Mouse (Mus musculus): ENCODE data around the gene Irgq. TPM values are rescaled to one million over a fixed set of nuclear protein-coding genes. Genes with fewer than 3 reads are reported as not detected.

Irgq gene
- 5.3 and 6.0 TPM in 2 replicates for polyA plus RNA-seq (2015; fragmentation: Nextera tagmentation; extraction: Ambion mirVana)

DNA sequence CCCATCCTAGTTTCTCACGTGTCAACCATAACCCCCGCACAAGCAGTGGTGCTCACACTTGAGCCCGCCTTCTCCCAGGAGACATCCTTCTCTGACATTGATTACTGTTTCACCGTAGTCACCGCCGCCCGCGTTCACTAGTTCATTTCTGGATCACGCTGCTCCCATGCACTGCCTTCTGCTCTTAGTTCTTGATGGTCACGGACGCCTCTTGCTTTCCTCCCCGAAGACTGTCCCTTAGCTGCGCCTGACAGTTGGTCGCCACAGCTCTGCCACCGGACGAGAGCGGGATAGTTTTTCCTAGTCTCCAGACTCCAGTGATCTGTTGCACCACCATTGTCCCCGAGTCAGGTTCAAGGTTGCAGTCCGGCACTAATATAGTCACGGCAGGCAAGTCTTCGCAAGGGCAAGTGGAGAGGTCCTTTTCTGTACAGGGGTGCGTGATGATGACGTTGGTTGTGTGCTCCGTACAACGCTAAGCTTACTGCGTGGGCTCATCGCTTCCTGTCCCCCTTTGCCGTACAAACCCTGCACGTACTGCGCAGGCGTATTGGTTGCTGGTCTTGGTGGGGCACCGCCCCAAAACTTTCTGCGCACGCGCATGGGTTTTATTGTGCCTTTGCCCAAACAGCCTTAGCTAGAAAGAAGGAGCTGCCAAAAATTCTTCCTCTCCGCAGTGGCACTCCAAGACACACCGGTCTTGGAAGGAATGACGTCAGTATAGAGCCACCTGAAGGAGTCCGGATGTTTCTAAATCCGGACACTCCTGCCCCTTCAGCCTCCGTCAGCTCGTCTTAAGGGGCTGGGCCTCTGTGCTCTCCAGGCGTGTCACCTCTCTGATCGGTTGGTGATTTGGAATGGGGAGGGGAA, at the start of gene Irgq:
Gene Irgq (plus strand): TSS at position 628 of the 870 bp plus-strand sequence.

DNA sequence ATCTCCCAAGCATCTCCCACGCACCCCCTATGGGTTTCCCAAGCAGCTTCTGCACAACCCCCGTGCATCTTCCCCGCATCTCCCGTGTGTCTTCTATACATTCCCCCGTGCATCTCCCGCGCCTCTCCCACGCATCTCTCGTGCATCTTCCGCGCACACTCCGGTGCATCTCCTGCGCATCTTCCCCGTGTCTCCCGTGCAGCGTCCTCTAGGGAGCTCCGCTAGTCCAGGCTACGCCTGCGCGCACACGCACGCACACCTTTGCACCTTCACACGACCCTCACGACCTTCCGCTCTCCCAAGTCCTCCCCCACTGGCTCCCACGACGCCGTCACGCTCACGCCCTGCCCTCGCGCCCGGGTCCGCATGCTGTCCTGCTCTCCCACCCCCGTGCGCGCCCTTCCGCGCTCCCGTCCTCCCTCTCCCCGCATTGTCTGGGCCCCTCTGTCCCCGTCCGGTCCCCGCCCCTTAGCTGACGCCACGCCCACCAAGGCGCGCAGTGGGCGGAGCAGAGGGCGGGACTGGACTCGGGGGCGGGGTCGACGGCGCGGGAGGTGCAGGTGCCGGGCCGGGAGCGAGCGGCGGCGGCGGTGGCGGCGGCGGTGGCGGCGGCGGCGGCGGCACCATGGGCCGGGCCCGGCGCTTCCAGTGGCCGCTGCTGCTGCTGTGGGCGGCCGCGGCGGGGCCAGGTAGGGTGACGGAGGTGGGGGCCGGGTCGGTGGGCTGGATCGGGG, 48.8 kb upstream of the Irgq start, which contains the start of gene Cadm4:
Gene Cadm4 (plus strand): TSS at position 550 of the 734 bp plus-strand sequence.

DNA sequence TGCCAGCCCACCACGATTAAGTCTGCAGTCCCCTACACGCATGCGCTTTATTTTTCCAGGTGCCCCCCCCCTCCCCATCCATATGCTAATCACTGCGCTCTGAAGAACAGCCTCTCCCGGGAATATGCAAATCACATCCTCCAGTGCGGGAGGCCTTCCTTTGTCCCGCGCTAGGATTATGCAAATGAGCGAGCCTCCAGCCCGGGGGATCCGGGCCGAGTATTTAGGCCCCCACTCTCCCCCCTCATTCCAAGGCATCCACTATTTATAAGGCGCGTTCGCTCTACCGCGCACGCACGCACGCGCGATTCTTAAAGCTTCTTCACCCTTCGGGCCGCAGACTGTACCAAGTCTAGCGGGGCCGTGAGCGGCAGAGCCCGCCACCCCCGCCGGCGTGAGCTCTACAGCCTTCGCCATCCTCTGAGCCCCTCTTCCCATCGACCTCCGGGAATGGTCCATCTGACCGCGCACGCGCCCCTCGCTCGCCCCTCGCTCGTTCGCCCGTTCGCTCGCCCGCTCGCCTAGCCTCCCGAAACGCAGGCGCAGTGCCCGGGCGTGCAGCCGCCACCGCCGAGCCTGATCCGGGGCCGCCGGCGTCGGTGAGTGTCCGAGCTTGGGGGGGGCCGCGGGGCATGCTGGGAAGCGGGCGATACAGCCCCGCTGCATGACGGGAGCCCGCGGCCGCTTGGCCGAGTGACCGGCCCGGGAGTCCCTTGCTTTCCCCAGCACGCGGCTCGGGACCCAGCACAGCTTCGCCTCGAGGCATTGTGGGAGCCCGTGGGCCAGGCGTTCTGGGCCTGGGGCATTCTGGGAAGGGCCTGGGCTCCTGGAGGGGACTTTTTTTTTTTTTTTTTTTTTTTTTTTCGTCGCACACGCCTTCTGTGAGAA, 23.4 kb upstream of the Irgq start, which contains the start of gene Zfp428:
Gene Zfp428 (plus strand): TSS at position 169 of the 888 bp plus-strand sequence.

DNA sequence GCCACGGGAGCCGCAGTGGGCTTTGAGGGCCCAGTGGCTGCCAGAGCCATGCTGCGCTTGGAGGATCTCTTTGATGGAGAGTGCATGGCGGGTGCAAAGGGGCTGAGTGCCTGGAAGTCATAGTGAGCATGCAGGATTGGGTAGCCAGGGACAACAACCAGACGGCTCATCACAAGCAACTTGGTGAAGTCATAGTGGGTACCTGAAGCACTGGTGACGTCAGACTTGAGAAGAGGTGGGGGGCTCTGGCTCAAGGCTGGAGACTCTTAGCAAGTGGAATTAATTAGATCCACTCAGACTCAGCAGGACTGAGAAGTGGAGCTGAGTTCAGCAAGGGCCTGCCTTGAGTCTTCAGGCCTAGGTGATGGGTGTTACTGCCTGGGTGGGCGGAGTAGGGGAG, 18.1 kb upstream of the Irgq start, which contains the start of gene AC161166.1:
Gene AC161166.1 (minus strand): TSS at position 101 of the 400 bp plus-strand sequence.

DNA sequence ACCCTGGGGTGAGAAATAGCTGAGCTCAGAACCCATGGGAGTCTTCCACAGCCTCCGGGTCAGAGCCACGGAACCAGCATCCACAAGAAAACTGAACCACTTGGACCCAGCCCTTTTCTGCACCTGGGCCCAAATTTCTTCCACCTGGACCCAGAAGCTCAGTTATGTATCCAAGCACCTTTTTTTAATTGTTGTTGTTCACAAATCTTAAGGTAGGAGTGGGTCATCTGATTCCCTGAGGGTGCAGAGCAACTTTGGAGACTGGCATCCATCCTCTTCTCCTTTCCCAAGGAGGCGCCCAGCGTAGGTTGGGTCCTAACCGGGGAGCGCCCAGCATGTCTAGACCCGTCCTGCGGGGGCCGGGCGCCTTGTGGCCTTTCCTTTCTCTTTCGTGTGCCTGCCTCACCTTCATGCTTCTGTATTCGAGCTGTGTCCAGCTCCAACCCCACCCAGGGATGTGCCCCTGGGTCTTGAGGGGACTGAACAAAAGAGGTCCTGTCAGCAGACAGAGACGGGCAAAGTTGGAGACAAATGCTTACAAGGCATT, 15.7 kb downstream of the Irgq start, which contains the start of the genes Pinlyp and Xrcc1:
Gene Pinlyp (minus strand): TSS at position 51 of the 547 bp plus-strand sequence.
Gene Xrcc1 (plus strand): TSS at position 222 of the 547 bp plus-strand sequence.

DNA sequence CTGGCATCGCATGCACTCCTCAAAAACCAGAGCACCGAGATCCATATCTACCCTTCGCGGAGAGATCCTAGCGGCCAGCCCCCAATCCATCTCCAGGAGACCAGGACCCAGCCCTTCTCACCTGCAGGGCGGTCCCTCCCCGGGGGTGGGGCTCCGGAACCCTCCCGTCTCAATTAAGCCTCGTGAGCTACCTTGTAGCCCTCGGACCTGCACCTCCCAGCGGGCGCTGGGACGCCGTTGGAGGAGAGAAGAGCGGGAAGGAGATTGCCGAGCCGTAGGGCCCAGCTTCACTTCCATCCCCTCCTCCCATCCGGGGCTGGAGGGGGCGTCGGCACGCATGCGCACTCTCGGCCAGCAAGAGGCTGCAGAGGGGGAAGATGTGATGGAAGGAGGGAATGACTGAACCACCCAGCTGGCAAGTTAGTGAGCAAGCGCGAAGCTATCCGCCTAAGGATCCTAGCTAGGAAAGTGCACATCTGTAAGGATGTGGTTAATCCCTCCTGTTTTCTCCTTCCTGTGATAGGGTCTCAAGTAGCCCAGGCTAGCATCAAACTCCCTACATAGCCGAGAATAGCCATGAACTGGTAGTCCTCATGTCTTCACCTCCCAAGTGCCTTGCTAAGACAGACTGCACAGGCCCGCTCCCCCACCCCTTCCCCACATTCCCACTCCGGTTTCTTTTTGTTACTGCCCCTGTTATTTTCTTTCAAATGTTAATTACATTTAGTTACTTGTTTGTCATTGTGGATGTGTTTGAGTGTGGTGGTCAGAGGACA, 57.0 kb downstream of the Irgq start, which contains the start of the genes Ethe1 and Zfp575:
Gene Ethe1 (plus strand): TSS at position 214 of the 776 bp plus-strand sequence.
Gene Zfp575 (minus strand): TSS at position 312 of the 776 bp plus-strand sequence.

Other genes with a start within 250 kb of the Irgq start
- gene Zfp61, start 229.5 kb upstream of the Irgq start, polyA plus RNA-seq (2015; fragmentation: Nextera tagmentation; extraction: Ambion mirVana) = 9.6 and 11.4 TPM in 2 replicates
- gene Zfp94, start 214.0 kb upstream of the Irgq start, polyA plus RNA-seq (2015; fragmentation: Nextera tagmentation; extraction: Ambion mirVana) = 4.2 and 5.6 TPM in 2 replicates
- gene Tescl, start 196.8 kb upstream of the Irgq start, polyA plus RNA-seq (2015; fragmentation: Nextera tagmentation; extraction: Ambion mirVana) = not detected in 2 replicates
- 5.3 TPM in 1 of 2 replicates, not detected in the other for gene Lypd5, start 181.5 kb upstream of the Irgq start, polyA plus RNA-seq (2015; fragmentation: Nextera tagmentation; extraction: Ambion mirVana)
- gene Kcnn4, start 160.4 kb upstream of the Irgq start, polyA plus RNA-seq (2015; fragmentation: Nextera tagmentation; extraction: Ambion mirVana) = 0.51 and 0.79 TPM in 2 replicates
- gene Smg9, start 131.1 kb upstream of the Irgq start, polyA plus RNA-seq (2015; fragmentation: Nextera tagmentation; extraction: Ambion mirVana) = 12.9 and 13.7 TPM in 2 replicates
- gene Irgc1, start 78.4 kb upstream of the Irgq start, polyA plus RNA-seq (2015; fragmentation: Nextera tagmentation; extraction: Ambion mirVana) = 0.42 and 0.62 TPM in 2 replicates
- gene Plaur, start 68.2 kb upstream of the Irgq start, polyA plus RNA-seq (2015; fragmentation: Nextera tagmentation; extraction: Ambion mirVana) = 3.4 and 4.1 TPM in 2 replicates
- 3.8 and 6.0 TPM in 2 replicates for gene Cadm4, start 48.7 kb upstream of the Irgq start, polyA plus RNA-seq (2015; fragmentation: Nextera tagmentation; extraction: Ambion mirVana)
- gene Zfp428, start 23.7 kb upstream of the Irgq start, polyA plus RNA-seq (2015; fragmentation: Nextera tagmentation; extraction: Ambion mirVana) = 23.6 and 25.5 TPM in 2 replicates
- gene AC161166.1, start 18.2 kb upstream of the Irgq start, polyA plus RNA-seq (2015; fragmentation: Nextera tagmentation; extraction: Ambion mirVana) = 0.15 TPM in 1 of 2 replicates, not detected in the other
- gene Pinlyp, start 15.4 kb downstream of the Irgq start, polyA plus RNA-seq (2015; fragmentation: Nextera tagmentation; extraction: Ambion mirVana) = 0.84 TPM in 1 of 2 replicates, not detected in the other
- gene Xrcc1, start 15.6 kb downstream of the Irgq start, polyA plus RNA-seq (2015; fragmentation: Nextera tagmentation; extraction: Ambion mirVana) = 37.4 and 39.0 TPM in 2 replicates
- gene Ethe1, start 56.9 kb downstream of the Irgq start, polyA plus RNA-seq (2015; fragmentation: Nextera tagmentation; extraction: Ambion mirVana) = 13.9 and 14.9 TPM in 2 replicates
- gene Zfp575, start 57.0 kb downstream of the Irgq start, polyA plus RNA-seq (2015; fragmentation: Nextera tagmentation; extraction: Ambion mirVana) = 2.4 TPM in 2 replicates
- 0.10 and 0.11 TPM in 2 replicates for gene Phldb3, start 80.1 kb downstream of the Irgq start, polyA plus RNA-seq (2015; fragmentation: Nextera tagmentation; extraction: Ambion mirVana)
- gene Lypd3, start 105.9 kb downstream of the Irgq start, polyA plus RNA-seq (2015; fragmentation: Nextera tagmentation; extraction: Ambion mirVana) = 7.7 TPM in 1 of 2 replicates, not detected in the other
- not detected in 2 replicates for gene Tex101, start 146.0 kb downstream of the Irgq start, polyA plus RNA-seq (2015; fragmentation: Nextera tagmentation; extraction: Ambion mirVana)
- gene BC049730, start 178.6 kb downstream of the Irgq start, polyA plus RNA-seq (2015; fragmentation: Nextera tagmentation; extraction: Ambion mirVana) = not detected in 2 replicates
- gene Gm4763, start 196.2 kb downstream of the Irgq start, polyA plus RNA-seq (2015; fragmentation: Nextera tagmentation; extraction: Ambion mirVana) = not detected in 2 replicates
- gene Cd177, start 229.6 kb downstream of the Irgq start, polyA plus RNA-seq (2015; fragmentation: Nextera tagmentation; extraction: Ambion mirVana) = 0.05 and 0.07 TPM in 2 replicates
- gene Ceacam10, start 246.5 kb downstream of the Irgq start, polyA plus RNA-seq (2015; fragmentation: Nextera tagmentation; extraction: Ambion mirVana) = not detected in 2 replicates